Mouse (Mus musculus): Measurements from ENCODE around the gene Pik3ip1.

- TF ChIP-seq CTCF (IDR thresholded peaks at IDR 0.05; ENCODE audit: extremely low read depth, insufficient read length, insufficient replicate concordance, low read depth, low read length): no peak
- no peak for TF ChIP-seq POLR2A (IDR thresholded peaks at IDR 0.05; ENCODE audit: low read depth, low read length)
These were observed 46.6 kb upstream of the Pik3ip1 start for GRCm38 (mm10) chr11:3283645-3284044.
